12 mouse cellular contexts compared by ENCODE assay signal in the genomic region with DNA sequence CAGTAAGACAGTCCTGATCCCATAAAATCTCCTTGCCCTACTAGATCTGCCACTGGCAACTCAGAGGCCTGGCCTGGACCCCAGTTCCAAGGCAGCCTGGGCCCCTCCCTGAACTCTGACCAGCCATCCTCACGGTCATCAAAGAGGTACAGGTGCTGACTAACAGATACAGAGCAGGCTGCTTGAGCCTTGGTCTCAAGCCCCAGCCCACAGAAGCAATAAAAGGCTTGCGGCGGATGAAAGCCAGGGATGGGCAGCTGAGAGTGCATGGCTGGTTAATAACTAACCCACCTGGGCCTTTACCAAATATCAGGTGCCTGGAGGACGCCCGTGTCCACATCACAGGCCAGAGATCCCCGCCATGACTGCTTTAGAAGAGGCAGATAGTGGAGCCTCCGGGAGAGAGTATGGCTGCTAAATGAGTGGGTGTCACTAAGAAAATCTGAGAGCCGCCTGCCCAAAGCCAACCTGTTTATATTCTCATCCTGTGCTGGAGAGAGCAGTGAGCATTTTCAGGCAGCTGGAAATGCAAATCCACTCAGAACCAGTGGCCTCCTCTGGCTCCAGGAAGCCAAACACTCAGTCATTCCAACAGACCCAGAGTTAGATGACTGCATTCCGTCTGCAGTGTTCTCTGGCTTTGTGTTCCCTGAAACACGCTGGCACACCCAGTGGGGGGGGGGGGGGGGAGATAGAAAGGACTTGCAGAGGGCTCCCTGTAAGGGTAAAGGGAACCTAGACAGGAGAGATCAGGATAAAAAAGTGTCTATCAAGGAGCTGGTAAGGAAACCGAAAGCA. TPM values are rescaled to one million over a fixed set of nuclear protein-coding genes. Genes with fewer than 3 reads are reported as not detected.
DNase-seq lines count a peak whose midpoint lies in the region; ATAC-seq and TF ChIP-seq lines count a peak whose summit lies in the region.
"Had no signal": no experiment of that assay in that cellular context is flagged by ENCODE, and none has a peak within 500 bp of the region (broad histone marks: within the 10 kb centered on the region; RNA-seq: fewer than 3 reads in every experiment).

No protein-coding gene starts in this region.

- no peaks in the 10 kb centered on the region for H3K36me3 ChIP-seq in liver, embryonic 14.5 days (replicated peaks; ENCODE audit: control insufficient read depth, insufficient read depth, low read depth)
- H3K36me3 ChIP-seq in hindbrain, embryonic 16.5 days (ENCODE audit: control insufficient read depth, insufficient read depth, low read length), result no peaks in the 10 kb centered on the region
- H3K36me3 ChIP-seq: embryonic facial prominence, embryonic 13.5 days; forebrain, embryonic 15.5 days had no signal

- H3K4me1 ChIP-seq in cerebellum, adult 2 months (ENCODE audit: control insufficient read depth, insufficient read depth, low read length), result peaks cover 36% of the 10 kb centered on the region
- H3K4me1 ChIP-seq in liver, embryonic 14.5 days (replicated peaks; ENCODE audit: control insufficient read depth in 2 of 2, insufficient read depth in 2 of 2, low read length in 1 of 2), result peaks cover 0 to 6% of the 10 kb centered on the region in 2 experiments; a peak in 2 of 4 replicates
- H3K4me1 ChIP-seq in hindbrain, embryonic 16.5 days (ENCODE audit: control insufficient read depth, insufficient read depth, low read depth, low read length), result no peaks in the 10 kb centered on the region
- H3K4me1 ChIP-seq: forebrain, embryonic 15.5 days had no signal

- ATAC-seq in liver, embryonic 14.5 days (ENCODE audit: insufficient read depth), result peak; percentile 55; the same call in 1 of the 2 replicates
- ATAC-seq in hindbrain, embryonic 16.5 days, result no peak
- ATAC-seq: forebrain, embryonic 15.5 days had no signal

- no peak overlapping the region for H3K4me3 ChIP-seq in cerebellum, adult 2 months (replicated peaks; ENCODE audit: insufficient read depth, low read depth, low read length)
- no peak overlapping the region for H3K4me3 ChIP-seq in liver, embryonic 14.5 days (ENCODE audit: insufficient read depth in 1 of 2, low read depth in 2 of 2, low read length in 2 of 2)
- no peak overlapping the region for H3K4me3 ChIP-seq in hindbrain, embryonic 16.5 days (ENCODE audit: low read length)
- H3K4me3 ChIP-seq: embryonic facial prominence, embryonic 13.5 days; forebrain, embryonic 15.5 days had no signal

- WGBS in cerebellum, adult 2 months, result 59% methylated on average over 11 of the region's 11 CpGs
- 52% methylated on average over 11 of the region's 11 CpGs for WGBS in liver, embryonic 14.5 days (ENCODE audit: insufficient replicate concordance)
- WGBS in hindbrain, embryonic 16.5 days, result 74% methylated on average over 11 of the region's 11 CpGs

- no peaks in the 10 kb centered on the region for H3K9me3 ChIP-seq in liver, embryonic 14.5 days (ENCODE audit: control insufficient read depth, low read length)
- no peaks in the 10 kb centered on the region for H3K9me3 ChIP-seq in hindbrain, embryonic 16.5 days (ENCODE audit: control insufficient read depth, low read length)
- H3K9me3 ChIP-seq: embryonic facial prominence, embryonic 13.5 days; forebrain, embryonic 15.5 days had no signal

- H3K9ac ChIP-seq in liver, embryonic 14.5 days (replicated peaks), result no peak overlapping the region
- H3K9ac ChIP-seq in hindbrain, embryonic 16.5 days (ENCODE audit: low read depth, low read length), result no peak overlapping the region
- H3K9ac ChIP-seq: embryonic facial prominence, embryonic 13.5 days; forebrain, embryonic 15.5 days had no signal

- no peaks in the 10 kb centered on the region for H3K27me3 ChIP-seq in cerebellum, adult 2 months (ENCODE audit: control insufficient read depth, insufficient read depth, low read length)
- H3K27me3 ChIP-seq in liver, embryonic 14.5 days (ENCODE audit: control insufficient read depth, insufficient read depth, low read length), result no peaks in the 10 kb centered on the region
- no peaks in the 10 kb centered on the region for H3K27me3 ChIP-seq in hindbrain, embryonic 16.5 days (replicated peaks; ENCODE audit: control insufficient read depth, insufficient read depth, low read length)
- H3K27me3 ChIP-seq: embryonic facial prominence, embryonic 13.5 days; forebrain, embryonic 15.5 days had no signal

- no peak for TF ChIP-seq POLR2A in cerebellum, adult 2 months (IDR thresholded peaks at IDR 0.05; ENCODE audit: borderline replicate concordance, insufficient read depth, low read length)

- H3K4me2 ChIP-seq in liver, embryonic 14.5 days (ENCODE audit: low read depth), result no peak overlapping the region
- H3K4me2 ChIP-seq in hindbrain, embryonic 16.5 days (ENCODE audit: low read length), result no peak overlapping the region
- H3K4me2 ChIP-seq: embryonic facial prominence, embryonic 13.5 days; forebrain, embryonic 15.5 days had no signal

- TF ChIP-seq EP300 in liver, embryonic 14.5 days (IDR thresholded peaks at IDR 0.05; ENCODE audit: low read depth), result no peak

- H3K27ac ChIP-seq in cerebellum, adult 2 months (ENCODE audit: insufficient read depth, low read length), result no peak overlapping the region
- no peak overlapping the region for H3K27ac ChIP-seq in liver, embryonic 14.5 days
- H3K27ac ChIP-seq in hindbrain, embryonic 16.5 days (ENCODE audit: low read depth, low read length), result no peak overlapping the region
- H3K27ac ChIP-seq: embryonic facial prominence, embryonic 13.5 days; forebrain, embryonic 15.5 days had no signal

- peak; percentile 5 to 17 for DNase-seq in cerebellum, adult 2 months
- no peak for DNase-seq in cerebellum, adult 11 months
- peak; percentile 24 for DNase-seq in urinary bladder, postnatal 14 days (ENCODE audit: low spot score)
- DNase-seq in urinary bladder, postnatal 25 days (ENCODE audit: low spot score), result no peak
- no peak for DNase-seq in liver, embryonic 14.5 days (ENCODE audit: low read depth in 3 of 3, low spot score in 3 of 3)
- no peak for DNase-seq in thymus, postnatal 25 days
- DNase-seq in c-Kit-positive CD71-positive TER-119-positive erythroid progenitor cells, embryonic 14.5 days (ENCODE audit: low spot score), result no peak
- DNase-seq: adrenal gland, adult 8-10 months; cerebellum, postnatal 10 days had no signal

- TF ChIP-seq CTCF in cerebellum, adult 2 months (IDR thresholded peaks at IDR 0.05; ENCODE audit: borderline replicate concordance, insufficient read depth, low read depth, low read length), result no peak
- no peak for TF ChIP-seq CTCF in liver, embryonic 14.5 days (IDR thresholded peaks at IDR 0.05; ENCODE audit: low read depth)

RNA-seq across cellular contexts. Expression of a gene that starts 13.3 kb away (rescaled TPM):
- polyA plus RNA-seq in cerebellum, adult 2 months (2012; rRNA removed), result 37.4 and 40.4 TPM in 2 replicates
- 1.9 and 2.2 TPM in 2 replicates for polyA plus RNA-seq in liver, embryonic 14.5 days (2012; rRNA removed)
- polyA plus RNA-seq in liver, embryonic 14.5 days (2014; fragmentation: Nextera tagmentation; extraction: Ambion mirVana), result 2.1 and 2.6 TPM in 2 replicates
- polyA plus RNA-seq in hindbrain, embryonic 16.5 days (2015; fragmentation: Nextera tagmentation; extraction: Ambion mirVana), result 2.8 and 3.4 TPM in 2 replicates

Comparison
In these comparisons a context has a peak if more than half of its experiments do, and no peak if none do; other contexts are left out.
1. DNase-seq: peak in cerebellum, adult 2 months (2 of 2) and urinary bladder, postnatal 14 days (single experiment); none in cerebellum, adult 11 months (single experiment), urinary bladder, postnatal 25 days (single experiment), liver, embryonic 14.5 days (0 of 3), thymus, postnatal 25 days (single experiment) and c-Kit-positive CD71-positive TER-119-positive erythroid progenitor cells, embryonic 14.5 days (single experiment).